Mouse (Mus musculus) lung, embryonic 16.5 days (tissue): Measurements from ENCODE around the gene Bicdl1. TPM values are rescaled to one million over a fixed set of nuclear protein-coding genes. Genes with fewer than 3 reads are reported as not detected.

Experiments
- ATAC-seq: fragments of 200-750 bp; cut with Nextera tagmentation; 2 replicates; pipeline ENCODE4 v1.8.0; 2017; ENCODE audit warnings: low read depth, mild to moderate bottlenecking, moderate library complexity
- H3K27ac ChIP-seq: fragments of 300-500 bp; sonication (generic); 2 replicates; pipeline ENCODE4 v1.5.1; 2014; ENCODE audit warnings: mild to moderate bottlenecking, control low read depth, low read length
- H3K27me3 ChIP-seq: fragments of 300-500 bp; sonication (generic); 2 replicates; pipeline ENCODE4 v1.6.1; 2014; ENCODE audit warnings: low read depth, low read length, mixed read lengths; ENCODE audit not compliant: control insufficient read depth, insufficient read depth
- H3K36me3 ChIP-seq: fragments of 300-500 bp; sonication (generic); 2 replicates; pipeline ENCODE4 v1.6.1; 2014; ENCODE audit warnings: low read length; ENCODE audit not compliant: control insufficient read depth, insufficient read depth
- H3K4me1 ChIP-seq: fragments of 300-500 bp; sonication (generic); replicated peaks from 2 replicates; pipeline ENCODE4 v1.6.1; 2014; ENCODE audit warnings: low read length, mixed read lengths; ENCODE audit not compliant: control insufficient read depth, insufficient read depth
- H3K4me2 ChIP-seq: fragments of 300-500 bp; sonication (generic); 2 replicates; pipeline ENCODE4 v1.6.1; 2014; ENCODE audit warnings: low read depth, low read length, control low read depth
- H3K4me3 ChIP-seq: fragments of 300-500 bp; sonication (generic); 2 replicates; pipeline ENCODE4 v1.5.1; 2014; ENCODE audit warnings: mild to moderate bottlenecking, low read length, control low read depth
- H3K9ac ChIP-seq: fragments of 300-500 bp; sonication (generic); 2 replicates; pipeline ENCODE4 v1.6.1; 2014; ENCODE audit warnings: low read length, control low read depth
- H3K9me3 ChIP-seq: fragments of 300-500 bp; sonication (generic); 2 replicates; pipeline ENCODE4 v1.6.1; 2016; ENCODE audit warnings: low read length; ENCODE audit not compliant: control insufficient read depth
- WGBS: fragments of 180-500 bp; shearing (Covaris S2); extraction: QIAGEN DNeasy Blood & Tissue Kit; methylation state at CpG from one replicate; pipeline ENCODE4 v1.1.7; 2014; 5-methylcytosine and 5-hydroxymethylcytosine counted together
- polyA plus RNA-seq: library from polyadenylated mRNA; unstranded; fragments of >200 nt; fragmentation: Nextera tagmentation; extraction: Ambion mirVana; gene quantifications from 2 replicates; pipeline ENCODE4 v1.2.1, GENCODE M21; 2015

Bicdl1 gene
- polyA plus RNA-seq, 1 experiment from 2014 or later = 11.2 TPM

DNA sequence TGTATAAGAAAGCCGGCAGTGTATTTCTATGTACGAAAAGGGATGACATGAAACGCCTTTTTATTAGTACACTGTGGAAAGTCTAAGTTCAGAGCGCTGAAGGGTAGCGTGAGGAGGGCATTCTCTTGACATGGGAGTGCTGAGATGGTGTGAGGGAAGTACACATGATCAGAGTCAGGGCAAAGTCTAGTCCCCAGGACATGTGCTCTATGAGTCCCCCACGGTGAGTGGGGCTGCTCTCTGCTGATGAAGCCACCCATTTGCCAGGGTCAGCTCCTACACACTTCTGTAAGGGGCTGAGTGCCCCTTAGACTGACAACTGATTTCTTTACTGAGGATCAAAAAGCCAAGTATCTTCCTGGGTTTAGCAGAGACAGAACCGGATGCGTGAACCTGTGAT lies 64.2 kb downstream of the Bicdl1 start:
- Histone ChIP-seq H3K27ac (no peak overlapping the region), H3K4me3 (no peak overlapping the region), H3K27me3 (no peaks in the 10 kb centered on the region), H3K36me3 (no peaks in the 10 kb centered on the region), H3K9me3 (no peaks in the 10 kb centered on the region), H3K4me2 (no peak overlapping the region), H3K4me1 (peaks cover 4% of the 10 kb centered on the region; the same call in 1 of the 2 replicates), H3K9ac (no peak overlapping the region)
- WGBS = 72% methylated on average over 8 of the region's 8 CpGs
- ATAC-seq = no peak

GRCm38 (mm10) chr5:115666366-115667065 lies 64.9 kb downstream of the Bicdl1 start:
- 53% methylated on average over 8 of the region's 8 CpGs for WGBS
- Histone ChIP-seq H3K36me3 (no peaks in the 10 kb centered on the region), H3K9ac (no peak overlapping the region), H3K27ac (no peak overlapping the region), H3K9me3 (no peaks in the 10 kb centered on the region), H3K4me2 (no peak overlapping the region), H3K4me1 (peaks cover 4% of the 10 kb centered on the region; the same call in 1 of the 2 replicates), H3K4me3 (no peak overlapping the region), H3K27me3 (no peaks in the 10 kb centered on the region)
- ATAC-seq = no peak

DNA sequence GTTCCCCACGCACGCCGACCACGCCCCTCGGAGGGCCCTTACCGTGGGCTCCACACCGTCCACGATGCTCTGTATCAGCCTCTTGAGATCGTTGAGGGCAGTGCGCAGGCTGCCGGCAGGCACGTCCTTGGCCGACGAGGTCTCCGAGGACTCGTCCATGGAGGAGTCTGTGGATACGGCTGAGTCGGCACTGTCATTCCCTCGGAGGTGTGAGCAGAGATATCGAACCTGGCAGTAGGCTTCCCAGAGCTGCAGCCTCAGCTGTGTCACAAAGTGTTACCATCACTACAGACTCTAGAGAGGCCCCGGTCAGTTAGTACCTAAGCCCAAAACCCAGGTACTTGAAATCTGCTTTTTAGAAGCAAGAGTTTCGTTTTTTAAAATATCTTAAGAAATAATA lies 68.8 kb downstream of the Bicdl1 start:
- 26% methylated on average over 22 of the region's 22 CpGs for WGBS
- 0 out of 2 replicates have a peak overlapping the region, but pooled peaks have one; percentile 27 for H3K4me2 ChIP-seq
- peak; percentile 82 for ATAC-seq

GRCm38 (mm10) chr5:115658352-115658751 lies 73.1 kb downstream of the Bicdl1 start:
- no peak overlapping the region for H3K27ac ChIP-seq
- WGBS = 67% methylated on average over 6 of the region's 6 CpGs
- H3K27me3 ChIP-seq = no peaks in the 10 kb centered on the region
- no peak for ATAC-seq
- H3K4me1 ChIP-seq = peaks cover 4% of the 10 kb centered on the region; the same call in 1 of the 2 replicates
- H3K4me3 ChIP-seq = no peak overlapping the region
- no peak overlapping the region for H3K4me2 ChIP-seq
- no peaks in the 10 kb centered on the region for H3K9me3 ChIP-seq
- H3K9ac ChIP-seq = no peak overlapping the region
- no peaks in the 10 kb centered on the region for H3K36me3 ChIP-seq

More for the DNA sequence above, 68.8 kb downstream of the Bicdl1 start:
- Histone ChIP-seq H3K36me3 (no peaks in the 10 kb centered on the region), H3K27me3 (no peaks in the 10 kb centered on the region), H3K4me1 (peaks cover 4% of the 10 kb centered on the region; the same call in 1 of the 2 replicates), H3K4me3 (no peak overlapping the region), H3K9me3 (no peaks in the 10 kb centered on the region), H3K9ac (no peak overlapping the region; the same call in 1 of the 2 replicates), H3K27ac (no peak overlapping the region)

GRCm38 (mm10) chr5:115657234-115657633 lies 74.2 kb downstream of the Bicdl1 start:
- Histone ChIP-seq H3K27me3 (no peaks in the 10 kb centered on the region), H3K9ac (no peak overlapping the region), H3K9me3 (no peaks in the 10 kb centered on the region), H3K36me3 (no peaks in the 10 kb centered on the region), H3K4me2 (no peak overlapping the region), H3K27ac (no peak overlapping the region), H3K4me1 (peaks cover 3% of the 10 kb centered on the region), H3K4me3 (no peak overlapping the region)
- ATAC-seq = no peak
- 61% methylated on average over 1 of the region's 1 CpGs for WGBS

- Histone ChIP-seq H3K4me3 (no peak overlapping the region), H3K27ac (no peak overlapping the region), H3K9ac (no peak overlapping the region), H3K36me3 (no peaks in the 10 kb centered on the region), H3K4me2 (no peak overlapping the region), H3K9me3 (no peaks in the 10 kb centered on the region), H3K4me1 (peaks cover 7% of the 10 kb centered on the region), H3K27me3 (no peaks in the 10 kb centered on the region)
- no peak for ATAC-seq
- 64% methylated on average over 6 of the region's 6 CpGs for WGBS
These were observed 74.7 kb downstream of the Bicdl1 start for GRCm38 (mm10) chr5:115656677-115657076.

- H3K4me1 ChIP-seq = peaks cover 7% of the 10 kb centered on the region
- no peak overlapping the region for H3K4me3 ChIP-seq
- no peak overlapping the region for H3K9ac ChIP-seq
- H3K27me3 ChIP-seq = no peaks in the 10 kb centered on the region
- 87% methylated on average over 12 of the region's 12 CpGs for WGBS
- H3K9me3 ChIP-seq = no peaks in the 10 kb centered on the region
- H3K27ac ChIP-seq = no peak overlapping the region
- ATAC-seq = no peak
- H3K36me3 ChIP-seq = no peaks in the 10 kb centered on the region
- no peak overlapping the region for H3K4me2 ChIP-seq
These were observed 77.6 kb downstream of the Bicdl1 start for GRCm38 (mm10) chr5:115653776-115654175.

- H3K9ac ChIP-seq = peak overlapping the region; percentile 70
- H3K9me3 ChIP-seq = no peaks in the 10 kb centered on the region
- ATAC-seq = peak; percentile 100
These were observed 78.5 kb downstream of the Bicdl1 start for GRCm38 (mm10) chr5:115652681-115653575.

DNA sequence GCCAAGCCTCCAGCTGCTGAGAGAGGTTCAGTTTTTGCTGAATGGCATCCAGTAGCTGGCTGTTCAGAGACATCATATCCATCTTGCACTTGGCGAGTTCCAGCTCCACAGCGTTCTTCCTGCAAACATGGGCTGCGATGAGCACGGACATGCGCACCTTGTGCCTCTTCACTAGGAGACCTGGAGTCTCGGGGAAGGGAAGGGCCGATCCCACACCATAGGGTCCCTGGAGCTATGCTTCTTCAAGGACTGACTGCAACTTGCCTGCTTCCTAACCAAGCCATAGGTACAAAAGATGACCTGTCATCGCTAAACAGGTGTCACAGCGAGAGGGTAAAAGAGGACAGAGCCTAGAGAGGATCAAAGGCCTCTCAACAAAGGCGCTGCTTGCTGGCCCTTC lies 79.6 kb downstream of the Bicdl1 start:
- Histone ChIP-seq H3K27ac (no peak overlapping the region), H3K4me1 (peaks cover 7% of the 10 kb centered on the region), H3K9ac (peak overlapping the region; percentile 70; the same call in 1 of the 2 replicates), H3K4me2 (peak overlapping the region; percentile 71), H3K27me3 (no peaks in the 10 kb centered on the region), H3K4me3 (no peak overlapping the region), H3K36me3 (peaks cover 6% of the 10 kb centered on the region), H3K9me3 (no peaks in the 10 kb centered on the region)
- ATAC-seq = no peak
- 87% methylated on average over 10 of the region's 10 CpGs for WGBS

More at GRCm38 (mm10) chr5:115652681-115653575, 78.5 kb downstream of the Bicdl1 start:
- peaks cover 7% of the 10 kb centered on the region for H3K4me1 ChIP-seq
- 2% methylated on average over 35 of the region's 35 CpGs for WGBS
- peak overlapping the region; percentile 71 for H3K4me2 ChIP-seq
- H3K27ac ChIP-seq = peak overlapping the region; percentile 83
- peak overlapping the region; percentile 54 for H3K4me3 ChIP-seq
- no peaks in the 10 kb centered on the region for H3K27me3 ChIP-seq
- peaks cover under 1% of the 10 kb centered on the region; the same call in 1 of the 2 replicates for H3K36me3 ChIP-seq
